8 mouse cellular contexts compared by ENCODE assay signal in genomic region chr2:18676936-18677491, GRCm38 (mm10). TPM values are rescaled to one million over a fixed set of nuclear protein-coding genes. Genes with fewer than 3 reads are reported as not detected.
DNase-seq lines count a peak whose midpoint lies in the region; ATAC-seq and TF ChIP-seq lines count a peak whose summit lies in the region.

Gene Bmi1, plus strand, starts transcription at chr2:18677018.

- H3K27ac ChIP-seq in CH12.LX (ENCODE audit: insufficient read depth, low read depth) = peak within 1 kb of the TSS; percentile 68
- H3K27ac ChIP-seq in bone marrow macrophage, adult 2 months (ENCODE audit: insufficient read depth, low read depth, low read length) = peak within 1 kb of the TSS; percentile 70
- H3K27ac ChIP-seq in forebrain, embryonic 11.5 days (ENCODE audit: low read depth, low read length) = peak within 1 kb of the TSS; percentile 96
- peak within 1 kb of the TSS; percentile 91 to 94 for H3K27ac ChIP-seq in heart, embryonic 14.5 days (replicated peaks in 1 of 2; ENCODE audit: control insufficient read depth in 1 of 2, insufficient read depth in 1 of 2, low read depth in 2 of 2, low read length in 2 of 2)
- peak within 1 kb of the TSS; percentile 93 for H3K27ac ChIP-seq in kidney, embryonic 16.5 days (ENCODE audit: low read length)
- no peak within 1 kb of the TSS for H3K27ac ChIP-seq in liver, embryonic 14.5 days

- no peaks in the 10 kb centered on the region for H3K9me3 ChIP-seq in CH12.LX (replicated peaks; ENCODE audit: low read length)
- H3K9me3 ChIP-seq in forebrain, embryonic 11.5 days (ENCODE audit: control insufficient read depth, low read length) = no peaks in the 10 kb centered on the region
- no peaks in the 10 kb centered on the region for H3K9me3 ChIP-seq in heart, embryonic 14.5 days (ENCODE audit: control insufficient read depth, low read length)
- no peaks in the 10 kb centered on the region for H3K9me3 ChIP-seq in kidney, embryonic 16.5 days (ENCODE audit: low read length)
- H3K9me3 ChIP-seq in liver, embryonic 14.5 days (ENCODE audit: control insufficient read depth, low read length) = no peaks in the 10 kb centered on the region

- dilution Hi-C loops in CH12.LX (cut with MboI; ENCODE audit: extremely low pct_ligation_motif_present, extremely low pct_unique_long_range_greater_than_20kb, low sequenced_read_pairs) = no loop called here

- TF ChIP-seq POLR2A in CH12.LX (IDR thresholded peaks at IDR 0.05; ENCODE audit: low read depth, low read length) = peak; percentile 60
- TF ChIP-seq POLR2A in bone marrow macrophage, adult 2 months (IDR thresholded peaks at IDR 0.05; ENCODE audit: borderline replicate concordance, low read depth, low read length) = no peak

- WGBS in forebrain, embryonic 11.5 days = 0% methylated on average over 33 of the region's 77 CpGs
- WGBS in heart, embryonic 14.5 days = under 1% methylated on average over 57 of the region's 77 CpGs
- 1% methylated on average over 31 of the region's 77 CpGs for WGBS in kidney, embryonic 16.5 days
- WGBS in liver, embryonic 14.5 days (ENCODE audit: insufficient replicate concordance) = under 1% methylated on average over 73 of the region's 77 CpGs

- peak; percentile 27 for DNase-seq in CH12.LX (ENCODE audit: extremely low read depth)
- peak; percentile 87 for DNase-seq in forebrain, embryonic 11.5 days (ENCODE audit: low spot score)
- DNase-seq in liver, embryonic 14.5 days (ENCODE audit: low read depth in 3 of 3, low spot score in 3 of 3) = peak; percentile 33 to 36 (median 36)
- peak; percentile 30 to 50 for DNase-seq in natural killer cell, adult 2 months (ENCODE audit: low spot score in 2 of 2)
- peak; percentile 82 for DNase-seq in testis, postnatal 14 days (ENCODE audit: low spot score)

- in situ Hi-C loops in CH12.LX (cut with MboI; ENCODE audit: low pct_ligation_motif_present, low pct_unique_long_range_greater_than_20kb, low sequenced_read_pairs) = loop anchor here (25.0 kb wide), 2 partner anchors 290 to 640 kb away; partner anchors contain the start of genes A930004D18Rik, Dnajc1 and Skida1

- peaks cover 0 to 27% of the 10 kb centered on the region in 2 experiments; a peak in 2 of 4 replicates for H3K4me1 ChIP-seq in CH12.LX (ENCODE audit: control insufficient read depth in 1 of 2, insufficient read depth in 2 of 2)
- H3K4me1 ChIP-seq in bone marrow macrophage, adult 2 months (ENCODE audit: control insufficient read depth, insufficient read depth, low read length) = peaks cover 6% of the 10 kb centered on the region
- peaks cover 15% of the 10 kb centered on the region; the same call in 1 of the 2 replicates for H3K4me1 ChIP-seq in forebrain, embryonic 11.5 days (replicated peaks; ENCODE audit: control insufficient read depth, insufficient read depth, low read length)
- H3K4me1 ChIP-seq in heart, embryonic 14.5 days (ENCODE audit: control insufficient read depth in 2 of 2, insufficient read depth in 2 of 2, low read length in 2 of 2) = peaks cover 9 to 16% of the 10 kb centered on the region in 2 experiments
- H3K4me1 ChIP-seq in kidney, embryonic 16.5 days (ENCODE audit: insufficient read depth, low read length) = peaks cover 29% of the 10 kb centered on the region
- H3K4me1 ChIP-seq in liver, embryonic 14.5 days (replicated peaks; ENCODE audit: control insufficient read depth in 2 of 2, insufficient read depth in 2 of 2, low read length in 1 of 2) = peaks cover 3 to 6% of the 10 kb centered on the region in 2 experiments; a peak in 2 of 4 replicates

- H3K36me3 ChIP-seq in CH12.LX (replicated peaks in 1 of 2; ENCODE audit: control insufficient read depth in 1 of 2, insufficient read depth in 1 of 2, low read length in 1 of 2) = peaks cover 0 to 11% of the 10 kb centered on the region in 2 experiments
- H3K36me3 ChIP-seq in forebrain, embryonic 11.5 days (ENCODE audit: control insufficient read depth, insufficient read depth, low read length) = no peaks in the 10 kb centered on the region
- peaks cover 8% of the 10 kb centered on the region; the same call in 1 of the 2 replicates for H3K36me3 ChIP-seq in heart, embryonic 14.5 days (ENCODE audit: control insufficient read depth, insufficient read depth, low read length)
- H3K36me3 ChIP-seq in kidney, embryonic 16.5 days (ENCODE audit: insufficient read depth, low read length) = no peaks in the 10 kb centered on the region; the same call in 1 of the 2 replicates
- H3K36me3 ChIP-seq in liver, embryonic 14.5 days (replicated peaks; ENCODE audit: control insufficient read depth, insufficient read depth, low read depth) = no peaks in the 10 kb centered on the region

- H3K4me3 ChIP-seq in CH12.LX (replicated peaks in 1 of 3; ENCODE audit: low read depth in 2 of 3, low read length in 2 of 3, poor library complexity in 1 of 3) = peak within 1 kb of the TSS; percentile 71 to 81 (median 75)
- peak within 1 kb of the TSS; percentile 73 for H3K4me3 ChIP-seq in bone marrow macrophage, adult 2 months (ENCODE audit: insufficient read depth, low read length)
- peak within 1 kb of the TSS; percentile 84 for H3K4me3 ChIP-seq in forebrain, embryonic 11.5 days (ENCODE audit: low read depth, low read length)
- H3K4me3 ChIP-seq in heart, embryonic 14.5 days (ENCODE audit: control insufficient read depth in 1 of 2, insufficient read depth in 1 of 2, low read depth in 1 of 2, low read length in 2 of 2) = peak within 1 kb of the TSS; percentile 90 to 99
- H3K4me3 ChIP-seq in kidney, embryonic 16.5 days (ENCODE audit: low read length) = peak within 1 kb of the TSS; percentile 74
- H3K4me3 ChIP-seq in liver, embryonic 14.5 days (ENCODE audit: insufficient read depth in 1 of 2, low read depth in 2 of 2, low read length in 2 of 2) = peak within 1 kb of the TSS; percentile 59 to 79

- peaks cover 15% of the 10 kb centered on the region for H3K27me3 ChIP-seq in CH12.LX (replicated peaks)
- H3K27me3 ChIP-seq in forebrain, embryonic 11.5 days (ENCODE audit: control insufficient read depth, insufficient read depth, low read length) = peaks cover 28% of the 10 kb centered on the region
- H3K27me3 ChIP-seq in heart, embryonic 14.5 days (ENCODE audit: control insufficient read depth, insufficient read depth, low read length) = peaks cover 17% of the 10 kb centered on the region
- peaks cover 10% of the 10 kb centered on the region; the same call in 1 of the 2 replicates for H3K27me3 ChIP-seq in kidney, embryonic 16.5 days (ENCODE audit: insufficient read depth, low read length)
- H3K27me3 ChIP-seq in liver, embryonic 14.5 days (ENCODE audit: control insufficient read depth, insufficient read depth, low read length) = peaks cover 58% of the 10 kb centered on the region

- no peak for TF ChIP-seq CTCF in CH12.LX (conservative IDR thresholded peaks at IDR 0.05 in 1 of 2, IDR thresholded peaks at IDR 0.05 in 1 of 2; ENCODE audit: low read depth in 2 of 2, low read length in 2 of 2)
- no peak for TF ChIP-seq CTCF in bone marrow macrophage, adult 2 months (IDR thresholded peaks at IDR 0.05; ENCODE audit: low read depth, low read length)
- no peak for TF ChIP-seq CTCF in liver, embryonic 14.5 days (IDR thresholded peaks at IDR 0.05; ENCODE audit: low read depth)

- H3K79me2 ChIP-seq in CH12.LX (replicated peaks; ENCODE audit: control insufficient read depth, extremely low read depth, insufficient read depth, poor library complexity, severe bottlenecking) = peaks cover 23% of the 10 kb centered on the region

- ATAC-seq in forebrain, embryonic 11.5 days (replicated peaks; ENCODE audit: low FRiP score) = peak; percentile 78
- peak; percentile 31 for ATAC-seq in heart, embryonic 14.5 days (ENCODE audit: insufficient number of reproducible peaks, insufficient read depth, low FRiP score, low read depth)
- peak; percentile 81 for ATAC-seq in kidney, embryonic 16.5 days (ENCODE audit: low FRiP score, low TSS enrichment)
- ATAC-seq in liver, embryonic 14.5 days (ENCODE audit: insufficient read depth) = peak; percentile 57

- peak within 1 kb of the TSS; percentile 99 for H3K9ac ChIP-seq in CH12.LX (ENCODE audit: insufficient read depth, low read depth)
- peak within 1 kb of the TSS; percentile 94 for H3K9ac ChIP-seq in forebrain, embryonic 11.5 days (ENCODE audit: low read length)
- H3K9ac ChIP-seq in heart, embryonic 14.5 days (ENCODE audit: low read length) = peak within 1 kb of the TSS; percentile 95
- H3K9ac ChIP-seq in kidney, embryonic 16.5 days (replicated peaks; ENCODE audit: low read length) = peak within 1 kb of the TSS; percentile 94
- H3K9ac ChIP-seq in liver, embryonic 14.5 days (replicated peaks) = peak within 1 kb of the TSS; percentile 68

- TF ChIP-seq RAD21 in CH12.LX (IDR thresholded peaks at IDR 0.05; ENCODE audit: low read depth, low read length) = no peak

- H3K4me2 ChIP-seq in CH12.LX (ENCODE audit: insufficient read depth, low read depth, poor library complexity, severe bottlenecking) = peak within 1 kb of the TSS; percentile 85
- H3K4me2 ChIP-seq in forebrain, embryonic 11.5 days (ENCODE audit: low read depth, low read length, severe bottlenecking) = peak within 1 kb of the TSS; percentile 83
- peak within 1 kb of the TSS; percentile 89 for H3K4me2 ChIP-seq in heart, embryonic 14.5 days (ENCODE audit: low read length)
- peak within 1 kb of the TSS; percentile 79 for H3K4me2 ChIP-seq in kidney, embryonic 16.5 days (replicated peaks; ENCODE audit: low read depth, low read length)
- H3K4me2 ChIP-seq in liver, embryonic 14.5 days (ENCODE audit: low read depth) = peak within 1 kb of the TSS; percentile 84

- no peak for TF ChIP-seq EP300 in CH12.LX (IDR thresholded peaks at IDR 0.05; ENCODE audit: low read length)
- TF ChIP-seq EP300 in liver, embryonic 14.5 days (IDR thresholded peaks at IDR 0.05; ENCODE audit: low read depth) = no peak

TF ChIP-seq in CH12.LX, 34 proteins besides CTCF, POLR2A, EP300 and RAD21 (continues in another document):
- TF ChIP-seq TCF12 (IDR thresholded peaks at IDR 0.05; ENCODE audit: low read depth, low read length) (0 out of 2 replicates have a peak, but pooled peaks have one; percentile 1), POLR2AphosphoS2 (IDR thresholded peaks at IDR 0.05; ENCODE audit: low read depth, low read length) (no peak), MXI1 (IDR thresholded peaks at IDR 0.05; ENCODE audit: low read depth, low read length) (0 out of 2 replicates have a peak, but pooled peaks have one; percentile 30), NELFE (IDR thresholded peaks at IDR 0.05; ENCODE audit: low read depth, low read length) (peak; percentile 45; the same call in 1 of the 2 replicates)

RNA-seq across cellular contexts. Expression of gene Bmi1, which starts in this region (rescaled TPM):
- total RNA-seq in CH12.LX (2012; rRNA removed) (38.6 and 50.0 TPM in 2 replicates), CH12.LX (2014; rRNA removed) (87.0 and 95.4 TPM in 2 replicates)
- polyA plus RNA-seq in CH12.LX (2012; ENCODE audit: insufficient read length, low read depth) = 44.8 and 51.0 TPM in 2 replicates
- polyA plus RNA-seq in bone marrow macrophage, adult 2 months (2012; ENCODE audit: insufficient read depth, insufficient read length, missing spikeins) = 22.4 and 24.6 TPM in 2 replicates
- polyA plus RNA-seq in forebrain, embryonic 11.5 days (2014; fragmentation: Nextera tagmentation; extraction: Ambion mirVana) = 44.4 and 47.5 TPM in 2 replicates
- 17.7 and 19.6 TPM in 2 replicates for polyA plus RNA-seq in heart, embryonic 14.5 days (2014; fragmentation: Nextera tagmentation; extraction: Ambion mirVana)
- polyA plus RNA-seq in kidney, embryonic 16.5 days (2015; fragmentation: Nextera tagmentation; extraction: Ambion mirVana) = 28.8 and 30.9 TPM in 2 replicates
- polyA plus RNA-seq in liver, embryonic 14.5 days (2012; rRNA removed) = 3.8 and 5.8 TPM in 2 replicates
- 5.5 and 5.8 TPM in 2 replicates for polyA plus RNA-seq in liver, embryonic 14.5 days (2014; fragmentation: Nextera tagmentation; extraction: Ambion mirVana)

Comparison
In these comparisons a context has a peak if more than half of its experiments do, and no peak if none do; other contexts are left out.
1. DNase-seq: peak in every context shown above with its lines; median percentile 87 in forebrain, embryonic 11.5 days; 82 in testis, postnatal 14 days; 40 in natural killer cell, adult 2 months; 36 in liver, embryonic 14.5 days; 27 in CH12.LX.
2. ATAC-seq: peak in every context shown above with its lines; median percentile 81 in kidney, embryonic 16.5 days; 78 in forebrain, embryonic 11.5 days; 57 in liver, embryonic 14.5 days; 31 in heart, embryonic 14.5 days.